Mouse (Mus musculus) megakaryocyte, embryonic 14.5 days (primary cell): ENCODE measurements around the gene Tmod4.

ENCODE experiments used
- FLI1 ChIP-seq: IDR thresholded peaks from 2 replicates; pipeline ENCODE4 v1.6.1; 2012; ENCODE audit warnings: low read length, inconsistent platforms, mixed read lengths
- GATA1 ChIP-seq: IDR thresholded peaks from 3 replicates; pipeline ENCODE4 v1.6.1; 2012; ENCODE audit warnings: mixed read lengths, low read length, inconsistent platforms, borderline replicate concordance

DNA sequence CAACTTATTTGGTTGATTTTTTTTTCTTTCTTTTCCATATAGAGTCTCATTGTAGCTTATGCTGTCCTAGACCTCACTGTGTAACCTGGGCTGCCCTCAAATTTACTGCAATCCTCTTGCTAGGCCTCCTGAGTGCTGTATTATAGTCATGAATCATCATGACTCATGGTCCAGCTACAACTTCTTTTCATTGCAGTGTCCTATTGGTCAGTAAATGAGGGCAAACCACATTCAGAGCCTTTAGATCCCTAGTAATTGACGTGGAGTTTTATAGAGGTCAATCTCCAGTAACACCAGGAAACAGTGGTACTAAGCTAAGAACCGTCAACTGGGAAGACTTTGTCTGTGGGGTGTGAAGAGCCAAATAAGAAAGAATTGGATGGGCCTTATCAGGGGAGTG, 6.5 kb upstream of the Tmod4 start:
- TF ChIP-seq GATA1, result no peak
- no peak for TF ChIP-seq FLI1
